Mouse (Mus musculus): ENCODE measurements around the gene Atg9a.
A peak's percentile ranks its signal among the peaks of the same experiment; 100 is the strongest.
"Not testable (repeated sequence)": the region's sequence is repeated elsewhere in the genome, so short reads cannot be mapped to it uniquely, and the experiment has no call there.

Gene Atg9a

GRCm38 (mm10) chr1:75191622-75192402, at the start of gene Atg9a, which contains the start of gene Ankzf1:
TSS of gene Atg9a (minus strand) at chr1:75192196.
TSS of gene Ankzf1 (plus strand) at chr1:75192151.
- DNase-seq (ENCODE audit: extremely low spot score, low spot score), result peak; percentile 91

DNA sequence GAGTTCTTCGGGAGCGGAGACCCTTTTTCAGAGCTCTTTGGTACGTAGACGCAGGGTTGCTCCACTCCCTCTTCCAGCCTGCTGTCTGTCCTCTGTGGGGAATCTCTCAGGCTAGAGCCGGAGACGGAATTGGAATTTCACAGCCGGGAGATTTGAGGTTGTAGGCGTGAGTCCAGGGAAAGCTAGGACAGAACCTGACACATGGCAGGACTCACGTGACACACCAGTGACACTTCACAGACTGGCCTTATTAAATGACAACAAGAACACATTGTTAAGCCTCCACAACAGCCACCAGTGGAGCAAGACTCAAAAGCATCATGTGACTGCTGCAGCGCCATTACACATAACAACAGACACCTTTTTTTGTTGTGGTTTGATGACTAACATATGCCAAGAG, 47.6 kb upstream of the Atg9a start:
- no peak for DNase-seq (ENCODE audit: extremely low spot score, low spot score)

DNA sequence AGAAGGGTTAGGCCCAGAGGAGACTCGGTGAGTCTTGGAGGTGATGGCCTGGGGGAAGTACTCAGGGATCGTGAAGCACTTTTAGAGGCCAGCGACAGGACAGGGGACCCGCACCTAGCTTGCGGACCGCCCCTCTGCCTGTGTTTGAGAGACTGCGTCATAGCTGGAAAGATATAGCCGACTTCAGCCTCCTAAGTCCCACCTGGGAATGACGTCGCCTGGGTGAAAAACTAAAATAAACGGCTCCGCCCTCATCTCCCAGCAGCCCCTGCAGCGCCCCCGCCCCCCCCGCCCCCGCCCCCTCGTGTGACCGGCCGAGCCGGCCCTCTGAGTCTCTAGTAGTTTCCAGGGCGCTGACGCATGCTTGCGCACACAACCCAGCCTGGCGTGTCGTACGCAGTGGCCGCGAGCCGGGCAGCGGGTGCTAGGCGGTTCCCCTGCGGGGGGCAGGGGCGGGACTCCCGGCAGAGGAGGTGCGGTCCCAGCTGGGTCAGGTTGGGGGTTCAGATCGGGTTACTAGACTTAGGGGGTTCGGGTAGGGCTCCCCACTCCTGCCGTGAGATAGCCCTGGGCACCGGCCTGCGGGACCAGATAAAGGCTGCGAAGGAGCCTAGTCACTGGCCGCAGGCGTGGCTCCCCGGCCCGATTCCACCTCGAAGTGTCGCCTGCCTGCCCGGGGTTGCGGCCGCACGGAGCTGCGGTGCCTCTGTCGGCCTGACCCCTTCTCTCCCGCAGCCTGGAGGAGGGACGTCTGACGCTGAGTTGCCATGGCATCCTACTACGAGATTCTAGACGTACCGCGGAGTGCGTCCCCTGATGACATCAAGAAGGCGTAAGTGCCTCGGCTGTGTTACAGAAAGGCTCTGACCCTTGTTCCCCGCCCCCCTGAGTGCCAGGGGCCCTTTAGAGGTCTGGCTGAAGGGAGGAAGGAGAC, 44.4 kb upstream of the Atg9a start, which contains the start of gene Dnajb2:
TSS of gene Dnajb2 (plus strand) at position 290 of the 934 bp plus-strand sequence.
- peak; percentile 84 for DNase-seq (ENCODE audit: extremely low spot score, low spot score)

- DNase-seq (ENCODE audit: extremely low spot score, low spot score), result peak; percentile 44
These were observed 42.6 kb upstream of the Atg9a start for GRCm38 (mm10) chr1:75234606-75235005.

- not testable (repeated sequence) for DNase-seq (ENCODE audit: extremely low spot score, low spot score)
These were observed 40.5 kb upstream of the Atg9a start for GRCm38 (mm10) chr1:75232489-75232888.

DNA sequence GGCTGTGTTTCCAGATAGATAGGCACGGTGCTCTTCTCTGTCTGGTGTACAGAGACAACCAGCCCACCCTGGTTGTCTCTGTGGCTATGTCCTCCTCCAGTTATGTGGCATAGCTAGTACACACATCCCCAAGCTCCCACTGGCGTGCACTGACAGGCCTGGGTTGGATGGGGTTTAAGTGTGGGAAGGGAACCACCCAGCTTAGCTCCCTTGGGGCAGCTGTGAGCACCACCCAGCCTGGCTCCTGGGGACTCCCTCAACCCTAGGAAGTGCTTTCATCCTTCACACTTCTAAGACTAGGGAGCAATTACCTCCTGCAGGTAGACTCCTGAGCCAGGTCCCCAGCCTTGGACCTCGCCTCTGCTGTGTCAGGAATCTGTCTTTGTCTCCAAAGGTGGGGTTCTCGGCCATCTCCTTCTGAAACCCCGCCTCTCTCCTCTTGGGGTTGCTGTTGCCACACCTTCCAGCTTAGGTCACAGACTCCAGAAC, 39.7 kb upstream of the Atg9a start, which contains the start of gene A630095N17Rik:
TSS of gene A630095N17Rik (minus strand) at position 439 of the 489 bp plus-strand sequence.
- no peak for DNase-seq (ENCODE audit: extremely low spot score, low spot score)

DNA sequence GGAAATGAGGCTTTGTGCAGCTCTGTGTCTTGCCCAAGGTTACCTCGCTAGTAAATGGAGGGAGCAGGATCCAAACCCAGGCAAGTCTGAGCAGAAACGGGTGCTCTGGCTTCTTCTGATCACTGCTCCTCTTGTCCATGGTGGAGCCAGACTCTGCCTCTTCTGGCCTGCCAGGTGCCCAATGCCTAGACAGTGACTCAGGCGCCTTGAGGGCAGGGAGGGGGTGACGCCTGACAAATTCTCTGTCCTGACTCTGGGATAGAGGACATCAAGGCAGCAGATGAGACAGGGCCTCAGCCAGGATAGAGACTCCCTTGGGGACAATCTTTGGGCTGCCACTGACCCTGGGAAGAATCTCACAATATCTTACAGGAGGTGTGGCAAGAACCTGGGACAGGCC, 39.2 kb upstream of the Atg9a start:
- no peak for DNase-seq (ENCODE audit: extremely low spot score, low spot score)

GRCm38 (mm10) chr1:75230335-75230994, 38.5 kb upstream of the Atg9a start:
- no peak for DNase-seq (ENCODE audit: extremely low spot score, low spot score)

GRCm38 (mm10) chr1:75229158-75229557, 37.2 kb upstream of the Atg9a start:
- DNase-seq (ENCODE audit: extremely low spot score, low spot score), result no peak

- no peak for DNase-seq (ENCODE audit: extremely low spot score, low spot score)
These were observed 35.7 kb upstream of the Atg9a start for GRCm38 (mm10) chr1:75227653-75228052.

GRCm38 (mm10) chr1:75226138-75226537, 34.1 kb upstream of the Atg9a start:
- no peak for DNase-seq (ENCODE audit: extremely low spot score, low spot score)

GRCm38 (mm10) chr1:75225473-75225872, 33.5 kb upstream of the Atg9a start:
- DNase-seq (ENCODE audit: extremely low spot score, low spot score), result no peak

GRCm38 (mm10) chr1:75223532-75223931, 31.5 kb upstream of the Atg9a start:
- no peak for DNase-seq (ENCODE audit: extremely low spot score, low spot score)

- no peak for DNase-seq (ENCODE audit: extremely low spot score, low spot score)
These were observed 30.9 kb upstream of the Atg9a start for GRCm38 (mm10) chr1:75222926-75223325.

GRCm38 (mm10) chr1:75221538-75221937, 29.5 kb upstream of the Atg9a start:
- DNase-seq (ENCODE audit: extremely low spot score, low spot score), result no peak

- peak; percentile 50 for DNase-seq (ENCODE audit: extremely low spot score, low spot score)
These were observed 27.5 kb upstream of the Atg9a start, which contains the start of gene Tuba4a for GRCm38 (mm10) chr1:75219531-75219930. TSS of gene Tuba4a (minus strand) at chr1:75219865.

GRCm38 (mm10) chr1:75219078-75219477, 27.1 kb upstream of the Atg9a start:
- peak; percentile 64 for DNase-seq (ENCODE audit: extremely low spot score, low spot score)

DNA sequence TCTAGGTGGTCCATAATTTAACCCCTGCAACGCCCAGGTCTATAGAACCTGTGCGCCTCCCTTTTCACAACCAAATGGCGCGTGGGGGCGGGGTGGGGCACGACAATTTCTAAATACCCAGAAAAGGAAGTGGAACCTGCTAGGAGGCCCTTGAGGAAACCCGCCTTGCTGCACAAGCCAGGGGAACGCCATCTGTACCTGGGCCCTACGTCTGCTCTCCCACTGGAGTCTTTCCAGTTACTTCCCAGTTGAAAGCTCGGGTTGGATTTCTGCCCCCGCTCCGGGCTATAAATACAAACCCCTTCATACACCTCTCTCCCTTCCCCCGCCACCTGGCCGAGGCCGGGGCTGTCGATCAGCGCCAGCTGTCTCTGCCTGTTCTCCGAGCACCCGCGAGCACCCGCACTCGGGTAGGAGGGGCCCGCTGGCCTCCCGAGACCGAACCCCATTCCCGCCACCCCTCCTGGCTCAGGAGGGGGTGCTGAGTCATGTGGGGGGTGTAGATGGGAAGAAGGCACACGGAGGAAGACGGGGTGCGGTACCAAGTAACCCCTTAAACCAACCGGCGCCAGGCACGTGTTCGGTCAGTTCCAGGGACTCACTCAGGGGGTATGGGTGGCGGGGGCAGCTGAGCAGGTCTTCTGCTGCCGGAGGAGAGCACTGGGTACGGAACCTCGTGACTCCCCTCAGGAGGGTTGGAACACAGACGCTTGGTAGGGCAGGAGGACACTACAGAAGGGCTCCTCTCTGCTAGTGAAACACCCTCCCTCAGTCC, 26.4 kb upstream of the Atg9a start:
- DNase-seq (ENCODE audit: extremely low spot score, low spot score), result peak; percentile 27

DNA sequence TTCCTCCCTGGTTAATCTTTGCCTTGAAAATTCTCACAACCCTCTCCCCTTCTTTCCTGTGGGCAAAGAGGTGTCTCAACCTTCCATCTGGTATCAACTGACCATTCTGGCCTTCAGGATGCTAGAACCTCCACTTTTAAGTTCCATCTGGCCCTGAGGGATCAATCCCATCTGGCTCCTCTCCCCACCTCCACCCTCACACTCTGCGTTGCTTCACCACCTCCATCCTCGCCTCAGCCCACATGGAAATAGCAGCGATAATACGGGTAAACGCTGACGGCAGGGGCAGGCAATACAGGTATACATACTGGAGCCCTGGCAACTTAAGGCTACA, 25.9 kb upstream of the Atg9a start:
- DNase-seq (ENCODE audit: extremely low spot score, low spot score), result no peak

- no peak for DNase-seq (ENCODE audit: extremely low spot score, low spot score)
These were observed 25.0 kb upstream of the Atg9a start for GRCm38 (mm10) chr1:75216797-75217585.
